Mouse (Mus musculus): ENCODE measurements around the gene Lbhd2. TPM values are rescaled to one million over a fixed set of nuclear protein-coding genes. Genes with fewer than 3 reads are reported as not detected.

Gene Lbhd2
- polyA plus RNA-seq, 1 experiment from 2014 or later = 2.0 TPM

DNA sequence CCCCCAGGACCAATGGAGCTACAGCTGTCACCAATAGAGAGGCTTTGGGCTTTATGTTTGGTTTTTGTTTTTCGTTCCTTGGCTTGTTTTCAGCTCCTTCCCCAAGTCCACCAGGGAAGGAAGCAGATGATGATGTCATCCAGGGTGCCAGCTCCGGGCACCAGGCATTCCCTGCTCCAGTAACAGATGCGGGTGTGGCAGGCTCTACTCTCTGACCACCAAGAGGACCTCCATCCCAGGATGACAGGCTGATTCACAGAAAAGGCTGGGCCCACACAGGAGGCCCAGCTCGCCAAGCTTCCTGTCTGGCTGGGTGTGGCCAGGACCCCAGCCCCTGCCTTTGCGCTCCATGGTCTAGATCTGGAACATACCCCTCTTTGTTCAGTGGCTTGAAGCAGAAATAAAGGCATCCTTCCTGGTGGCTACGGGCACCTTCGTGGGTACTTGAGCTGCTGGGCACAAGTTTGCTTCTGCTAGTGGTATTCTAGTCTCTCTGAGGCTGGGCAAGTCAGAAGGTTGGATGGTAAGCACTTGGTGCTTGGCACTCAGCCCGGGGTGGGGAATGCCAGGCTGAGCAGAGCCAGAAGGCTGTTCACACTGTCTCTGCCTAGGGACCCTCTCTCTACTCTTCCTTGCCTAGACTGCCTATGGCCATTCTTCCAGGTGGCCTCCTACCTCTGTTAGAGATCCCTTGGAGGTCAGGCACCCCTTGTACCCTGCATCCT, 5.2 kb downstream of the Lbhd2 start:
- peaks cover 38% of the 10 kb centered on the region for H3K27me3 ChIP-seq
- no peaks in the 10 kb centered on the region for H3K9me3 ChIP-seq
- peaks cover 43% of the 10 kb centered on the region for H3K4me1 ChIP-seq
- 67% methylated on average over 8 of the region's 8 CpGs for WGBS
- H3K36me3 ChIP-seq = no peaks in the 10 kb centered on the region
- H3K27ac ChIP-seq = peak overlapping the region; percentile 12; the same call in 1 of the 2 replicates
- ATAC-seq (ENCODE audit: insufficient number of reproducible peaks, insufficient read depth, low FRiP score, low TSS enrichment, low read depth) = no peak
- H3K4me2 ChIP-seq = no peak overlapping the region
- H3K4me3 ChIP-seq = no peak overlapping the region
- 0 out of 2 replicates have a peak overlapping the region, but pooled peaks have one; percentile 16 for H3K9ac ChIP-seq

DNA sequence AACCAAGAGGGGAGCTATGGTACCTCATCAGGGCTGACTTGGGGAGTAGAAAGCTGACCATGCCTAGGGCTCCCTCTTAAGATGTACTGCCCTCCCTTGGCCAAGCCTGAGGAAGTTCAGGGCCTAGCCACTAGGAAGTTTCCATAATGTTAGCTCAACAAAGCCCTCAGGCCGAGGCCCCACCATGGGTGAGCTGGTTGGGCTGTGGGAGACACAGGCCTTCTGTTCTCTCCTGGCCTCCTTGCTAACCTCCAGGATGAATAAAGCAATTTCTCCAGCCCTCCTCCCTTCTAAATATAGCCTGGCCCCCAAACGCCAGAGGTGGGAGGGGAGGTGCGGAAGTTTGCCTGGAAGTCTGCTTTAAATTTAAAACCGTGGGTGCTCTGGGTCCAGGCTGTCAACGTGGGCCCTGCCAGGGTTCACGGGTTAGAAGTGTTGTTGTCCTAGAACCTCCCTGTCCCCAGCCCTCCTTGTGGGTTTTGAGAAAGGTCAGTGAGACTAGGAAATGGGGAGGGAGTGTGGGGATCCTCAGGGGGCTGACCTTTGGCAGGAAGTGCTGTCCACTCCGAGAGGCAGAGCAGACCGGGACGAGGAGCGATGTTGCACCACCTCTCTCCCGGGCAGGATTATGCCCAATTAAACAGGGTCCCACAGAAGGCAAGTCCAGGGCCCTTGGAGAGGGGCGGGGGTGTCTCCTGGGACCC, 6.1 kb downstream of the Lbhd2 start:
- Histone ChIP-seq H3K9me3 (no peaks in the 10 kb centered on the region), H3K4me1 (peaks cover 46% of the 10 kb centered on the region), H3K27ac (peak overlapping the region; percentile 63), H3K4me2 (peak overlapping the region; percentile 59), H3K4me3 (peak overlapping the region; percentile 41), H3K36me3 (no peaks in the 10 kb centered on the region), H3K27me3 (peaks cover 29% of the 10 kb centered on the region), H3K9ac (peak overlapping the region; percentile 59)
- WGBS = 13% methylated on average over 12 of the region's 12 CpGs
- ATAC-seq (ENCODE audit: insufficient number of reproducible peaks, insufficient read depth, low FRiP score, low TSS enrichment, low read depth) = peak; percentile 22; the same call in 1 of the 2 replicates

DNA sequence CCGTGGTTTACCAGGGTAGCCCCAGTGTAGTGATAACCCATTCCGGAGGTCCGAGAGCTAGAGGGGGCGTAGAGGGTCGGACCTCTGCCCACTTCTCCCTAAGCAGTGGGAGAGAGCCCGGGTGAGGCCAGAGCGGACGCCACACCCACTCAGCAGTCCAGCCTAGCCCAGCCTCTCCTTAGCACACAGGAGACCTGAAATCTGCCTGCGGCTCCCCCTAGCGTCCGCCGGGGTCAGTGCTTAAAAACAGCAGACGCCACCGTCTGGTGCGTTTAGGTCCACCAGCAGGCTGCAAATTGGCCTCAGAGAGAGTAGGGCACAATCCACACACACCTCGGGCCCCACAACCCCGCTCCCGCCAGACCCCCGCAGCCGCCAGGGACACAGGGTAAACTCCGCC, 6.7 kb downstream of the Lbhd2 start:
- no peaks in the 10 kb centered on the region for H3K36me3 ChIP-seq
- H3K27ac ChIP-seq = peak overlapping the region; percentile 63
- peak; percentile 66 for ATAC-seq (ENCODE audit: insufficient number of reproducible peaks, insufficient read depth, low FRiP score, low TSS enrichment, low read depth)
- WGBS = 2% methylated on average over 21 of the region's 21 CpGs
- no peaks in the 10 kb centered on the region for H3K9me3 ChIP-seq
- peak overlapping the region; percentile 59 for H3K4me2 ChIP-seq
- H3K4me1 ChIP-seq = peaks cover 51% of the 10 kb centered on the region
- H3K27me3 ChIP-seq = peaks cover 23% of the 10 kb centered on the region
- peak overlapping the region; percentile 41 for H3K4me3 ChIP-seq
- H3K9ac ChIP-seq = peak overlapping the region; percentile 59

DNA sequence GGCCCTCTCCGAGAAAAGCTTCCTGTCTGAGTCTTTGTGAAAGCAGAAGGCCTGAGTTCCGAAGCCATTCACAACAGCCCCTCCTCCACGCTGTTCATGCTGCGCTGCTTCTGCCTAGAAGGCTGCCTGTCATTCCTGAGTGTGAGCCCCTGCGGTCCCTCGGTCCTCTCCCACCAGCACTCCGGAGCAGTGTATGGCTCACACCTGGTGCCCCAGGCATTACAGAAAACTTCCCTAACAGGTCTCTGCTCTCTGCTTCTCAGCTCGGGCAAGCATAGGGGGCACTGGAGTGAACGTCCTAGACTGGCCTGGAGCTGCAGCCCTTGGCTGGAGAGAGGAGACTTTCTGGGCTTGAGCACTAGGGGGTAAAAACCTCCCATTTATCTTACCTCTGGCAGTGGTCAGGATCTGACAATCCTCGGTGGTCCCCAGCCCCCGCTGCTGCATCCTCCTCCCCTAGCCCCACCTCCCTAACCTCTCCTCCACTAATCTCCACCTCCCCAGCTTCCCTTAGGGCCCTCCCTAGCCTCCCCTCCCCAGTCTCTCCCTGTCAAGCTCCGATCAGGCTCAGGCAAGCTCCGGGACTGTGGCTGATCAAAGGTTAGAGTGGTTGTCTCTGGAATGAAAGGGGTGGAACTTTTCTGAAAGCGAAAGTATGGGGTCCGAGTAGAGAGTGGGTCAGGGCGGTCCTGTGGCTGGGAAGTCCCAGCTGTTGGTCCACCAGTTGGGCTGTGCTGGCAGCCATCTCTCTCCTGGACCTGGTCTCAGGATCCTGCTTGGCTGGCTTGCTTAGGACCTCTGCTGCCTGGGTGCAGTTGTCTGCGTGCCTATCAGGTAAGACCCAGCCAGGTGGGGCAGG, 10.5 kb downstream of the Lbhd2 start, which contains the start of gene Exoc3l4:
TSS of gene Exoc3l4 (plus strand) at position 97 of the 859 bp plus-strand sequence.
- peak within 1 kb of the TSS; percentile 33 for H3K4me3 ChIP-seq
- H3K4me1 ChIP-seq = peaks cover 74% of the 10 kb centered on the region
- 3% methylated on average over 17 of the region's 17 CpGs for WGBS
- H3K27me3 ChIP-seq = peaks cover 28% of the 10 kb centered on the region
- peak within 1 kb of the TSS; percentile 61 for H3K9ac ChIP-seq
- no peaks in the 10 kb centered on the region for H3K9me3 ChIP-seq
- peak within 1 kb of the TSS; percentile 63 for H3K4me2 ChIP-seq
- no peaks in the 10 kb centered on the region for H3K36me3 ChIP-seq
- peak within 1 kb of the TSS; percentile 68 for H3K27ac ChIP-seq
- ATAC-seq (ENCODE audit: insufficient number of reproducible peaks, insufficient read depth, low FRiP score, low TSS enrichment, low read depth) = no peak

DNA sequence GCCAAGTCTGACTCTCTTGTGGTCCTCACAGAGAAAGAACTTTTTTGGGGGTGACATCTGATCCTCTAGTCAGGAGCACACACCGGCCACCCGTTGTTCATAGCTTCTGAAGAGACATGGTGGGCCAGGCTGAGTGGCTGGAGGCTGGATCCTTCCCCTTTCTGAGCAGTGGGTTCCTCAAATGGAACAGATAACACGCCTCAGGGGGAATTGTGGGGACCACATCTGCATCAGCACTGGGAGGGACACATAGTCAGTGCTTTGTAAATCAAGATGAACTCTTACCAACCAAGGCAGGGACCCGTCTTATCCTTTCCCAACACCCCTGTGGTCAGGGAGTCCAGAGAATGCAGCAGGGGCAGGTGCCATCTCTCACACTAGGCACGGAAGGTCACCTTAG, 13.3 kb downstream of the Lbhd2 start:
- Histone ChIP-seq H3K4me1 (peaks cover 70% of the 10 kb centered on the region), H3K27me3 (peaks cover 56% of the 10 kb centered on the region), H3K9me3 (no peaks in the 10 kb centered on the region), H3K36me3 (no peaks in the 10 kb centered on the region), H3K27ac (no peak overlapping the region), H3K4me3 (no peak overlapping the region), H3K9ac (no peak overlapping the region), H3K4me2 (no peak overlapping the region)
- ATAC-seq (ENCODE audit: insufficient number of reproducible peaks, insufficient read depth, low FRiP score, low TSS enrichment, low read depth) = no peak
- 77% methylated on average over 5 of the region's 5 CpGs for WGBS

DNA sequence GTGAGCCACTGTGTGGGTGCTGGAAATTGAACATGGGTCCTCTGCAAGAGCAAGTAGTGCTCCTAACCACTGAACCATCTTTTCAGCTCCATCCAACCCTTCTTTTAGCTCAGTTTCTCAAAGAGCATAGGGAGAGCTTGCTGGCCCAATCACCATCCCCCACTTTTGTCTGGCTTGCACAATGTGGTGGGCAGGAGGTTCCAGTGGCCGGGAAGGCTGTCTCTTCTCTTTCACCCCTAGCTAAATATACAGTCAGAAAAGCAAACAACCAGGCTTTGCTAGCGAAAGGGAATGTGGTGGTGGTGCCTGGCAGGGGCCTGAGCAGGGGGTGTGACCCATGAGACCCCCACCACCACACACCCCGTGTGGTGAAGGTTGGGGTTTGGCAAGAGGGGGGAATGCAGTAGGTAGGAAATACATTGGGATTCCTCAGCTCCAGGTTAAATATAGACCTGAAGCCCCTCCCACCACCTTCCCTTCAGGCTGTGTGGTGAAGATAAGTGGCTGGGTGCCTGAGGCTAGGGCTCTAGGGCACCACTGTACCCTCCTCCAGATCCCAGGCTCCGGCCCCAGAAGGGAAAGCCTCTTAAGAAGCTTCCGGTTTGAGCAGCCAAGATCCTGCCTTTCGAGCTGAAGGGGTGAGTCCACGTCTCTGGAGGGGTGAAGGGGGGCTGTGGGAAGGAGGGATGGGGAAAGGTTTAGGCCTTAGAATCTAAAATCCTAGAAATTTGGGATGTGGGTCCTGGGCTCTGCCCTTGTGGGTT, 14.5 kb downstream of the Lbhd2 start:
- no peak for ATAC-seq (ENCODE audit: insufficient number of reproducible peaks, insufficient read depth, low FRiP score, low TSS enrichment, low read depth)
- H3K4me1 ChIP-seq = peaks cover 81% of the 10 kb centered on the region
- peaks cover 66% of the 10 kb centered on the region for H3K27me3 ChIP-seq
- H3K4me2 ChIP-seq = no peak overlapping the region; the same call in 1 of the 2 replicates
- H3K9ac ChIP-seq = no peak overlapping the region
- H3K27ac ChIP-seq = peak overlapping the region; percentile 7; the same call in 1 of the 2 replicates
- H3K36me3 ChIP-seq = no peaks in the 10 kb centered on the region
- WGBS = 43% methylated on average over 7 of the region's 7 CpGs
- H3K9me3 ChIP-seq = no peaks in the 10 kb centered on the region
- no peak overlapping the region for H3K4me3 ChIP-seq

DNA sequence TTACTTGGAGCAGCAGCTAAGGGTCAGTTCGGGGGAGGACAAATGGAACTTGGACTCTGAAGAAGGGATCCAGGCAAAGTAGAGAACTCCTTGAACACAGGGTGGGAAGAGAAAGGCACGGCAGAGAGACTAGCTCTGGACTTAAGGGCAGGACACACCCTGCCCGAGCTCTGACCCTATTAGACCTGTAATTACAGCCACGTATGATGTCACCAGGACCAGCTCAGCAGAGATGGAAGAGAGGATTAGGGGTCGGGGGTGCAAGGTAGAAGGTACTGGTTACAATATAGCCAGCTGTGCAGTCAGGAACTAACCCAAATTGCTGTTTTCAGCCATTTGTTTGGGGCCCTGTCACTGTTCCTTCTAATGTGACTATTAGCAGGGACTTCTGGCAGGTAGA, 16.2 kb downstream of the Lbhd2 start:
- H3K4me2 ChIP-seq = peak overlapping the region; percentile 64; the same call in 1 of the 2 replicates
- ATAC-seq (ENCODE audit: insufficient number of reproducible peaks, insufficient read depth, low FRiP score, low TSS enrichment, low read depth) = no peak
- H3K4me3 ChIP-seq = no peak overlapping the region
- H3K4me1 ChIP-seq = peaks cover 76% of the 10 kb centered on the region
- WGBS = 39% methylated on average over 5 of the region's 5 CpGs
- H3K9ac ChIP-seq = peak overlapping the region; percentile 61; the same call in 1 of the 2 replicates
- no peak overlapping the region for H3K27ac ChIP-seq
- no peaks in the 10 kb centered on the region for H3K9me3 ChIP-seq
- peaks cover 80% of the 10 kb centered on the region for H3K27me3 ChIP-seq
- H3K36me3 ChIP-seq = no peaks in the 10 kb centered on the region

DNA sequence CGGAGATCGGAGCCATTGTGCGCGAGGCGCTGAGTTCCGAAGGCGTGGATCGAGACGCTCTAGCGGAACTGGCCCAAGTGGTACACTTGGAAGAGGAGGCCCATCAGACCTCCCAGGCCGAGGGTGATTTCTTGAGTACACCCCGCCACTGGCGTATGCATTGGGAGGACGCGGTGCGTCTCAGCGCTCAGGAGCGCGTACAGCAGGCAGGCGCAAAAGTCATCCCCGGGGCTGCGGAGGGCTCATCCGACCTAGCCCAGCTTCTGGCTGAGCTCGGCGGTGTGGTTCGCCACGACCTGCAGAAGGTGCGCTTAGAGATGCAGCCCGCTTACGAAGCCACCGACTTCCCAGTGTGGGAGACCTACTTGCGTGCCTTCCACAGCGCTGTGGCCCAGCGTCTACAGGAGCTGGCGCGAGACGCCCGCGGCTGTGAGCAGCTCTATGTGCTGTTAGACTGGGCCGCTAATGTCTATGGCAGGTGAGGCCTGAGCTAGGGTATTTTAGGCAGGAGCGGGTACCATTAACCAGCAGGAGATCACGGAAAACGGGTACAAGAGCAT, 17.0 kb downstream of the Lbhd2 start:
- H3K4me2 ChIP-seq = peak overlapping the region; percentile 64
- no peak overlapping the region for H3K27ac ChIP-seq
- H3K4me3 ChIP-seq = peak overlapping the region; percentile 38
- H3K9ac ChIP-seq = peak overlapping the region; percentile 61
- no peak for ATAC-seq (ENCODE audit: insufficient number of reproducible peaks, insufficient read depth, low FRiP score, low TSS enrichment, low read depth)
- H3K36me3 ChIP-seq = no peaks in the 10 kb centered on the region
- no peaks in the 10 kb centered on the region for H3K9me3 ChIP-seq
- peaks cover 88% of the 10 kb centered on the region for H3K27me3 ChIP-seq
- peaks cover 76% of the 10 kb centered on the region for H3K4me1 ChIP-seq
- WGBS = 4% methylated on average over 43 of the region's 43 CpGs

DNA sequence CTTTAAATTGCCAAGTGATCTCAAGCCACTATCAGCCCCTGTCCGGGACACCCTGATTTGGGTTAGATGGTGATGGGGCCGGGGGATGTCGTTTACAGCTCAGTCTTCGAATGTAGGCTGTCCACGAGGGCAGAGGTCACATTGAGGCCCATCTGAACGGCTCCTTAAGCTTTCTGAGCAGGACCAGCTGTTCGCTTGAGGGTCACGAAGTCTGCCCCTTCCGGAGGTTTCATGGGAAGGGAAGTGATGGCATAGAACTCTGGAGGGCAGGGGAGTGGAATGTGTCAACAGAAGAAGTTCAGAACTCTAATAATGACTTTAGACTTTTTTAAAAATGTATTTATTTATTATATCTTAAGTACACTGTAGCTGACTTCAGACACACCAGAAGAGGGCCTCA, 17.9 kb downstream of the Lbhd2 start:
- no peak for ATAC-seq (ENCODE audit: insufficient number of reproducible peaks, insufficient read depth, low FRiP score, low TSS enrichment, low read depth)
- no peaks in the 10 kb centered on the region for H3K36me3 ChIP-seq
- H3K4me3 ChIP-seq = no peak overlapping the region
- peaks cover 76% of the 10 kb centered on the region for H3K4me1 ChIP-seq
- H3K9ac ChIP-seq = no peak overlapping the region
- 20% methylated on average over 9 of the region's 9 CpGs for WGBS
- no peak overlapping the region for H3K27ac ChIP-seq
- H3K9me3 ChIP-seq = no peaks in the 10 kb centered on the region
- peaks cover 89% of the 10 kb centered on the region for H3K27me3 ChIP-seq
- no peak overlapping the region for H3K4me2 ChIP-seq

DNA sequence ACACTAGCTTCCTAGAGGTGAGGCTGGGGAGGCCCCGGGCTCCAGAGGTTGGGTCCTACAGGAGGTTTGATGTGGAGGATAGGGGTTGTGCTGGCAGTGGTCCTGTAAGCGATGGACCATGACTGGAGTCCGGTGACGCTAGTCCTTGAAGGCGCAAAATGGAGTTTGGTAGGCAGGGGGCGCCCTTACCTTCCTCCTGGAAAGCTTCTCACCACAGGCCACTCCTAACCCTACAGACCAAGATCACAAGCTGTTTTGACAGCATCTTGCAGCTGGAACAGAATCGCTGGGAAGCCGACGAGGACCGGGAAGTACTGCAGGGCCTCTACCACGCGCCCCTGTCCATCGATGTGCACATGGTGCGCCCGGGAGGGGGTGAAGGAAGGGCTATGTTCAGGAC, 18.6 kb downstream of the Lbhd2 start:
- Histone ChIP-seq H3K4me2 (peak overlapping the region; percentile 16; the same call in 1 of the 2 replicates), H3K36me3 (no peaks in the 10 kb centered on the region), H3K4me1 (peaks cover 78% of the 10 kb centered on the region), H3K27me3 (peaks cover 92% of the 10 kb centered on the region), H3K27ac (no peak overlapping the region), H3K9me3 (no peaks in the 10 kb centered on the region), H3K4me3 (no peak overlapping the region), H3K9ac (no peak overlapping the region)
- 4% methylated on average over 15 of the region's 15 CpGs for WGBS
- ATAC-seq (ENCODE audit: insufficient number of reproducible peaks, insufficient read depth, low FRiP score, low TSS enrichment, low read depth) = no peak

Data from embryonic facial prominence, embryonic 13.5 days (tissue).